ENCODE assay signal across 8 mouse cellular contexts in genomic region chr1:165388716-165389115, GRCm38 (mm10).
DNase-seq lines count a peak whose midpoint lies in the region; ATAC-seq and TF ChIP-seq lines count a peak whose summit lies in the region.
"Had no signal": no experiment of that assay in that cellular context is flagged by ENCODE, and none has a peak within 500 bp of the region (broad histone marks: within the 10 kb centered on the region; RNA-seq: fewer than 3 reads in every experiment).

No protein-coding gene starts in this region.

- H3K36me3 ChIP-seq in liver, embryonic 16.5 days (ENCODE audit: control insufficient read depth, insufficient read depth): peaks cover 10% of the 10 kb centered on the region
- H3K36me3 ChIP-seq in hindbrain, embryonic 10.5 days: no peaks in the 10 kb centered on the region

- TF ChIP-seq CTCF in layer of hippocampus, adult 2 months (conservative IDR thresholded peaks at IDR 0.05): peak; percentile 69

- H3K27ac ChIP-seq in layer of hippocampus, adult 2 months: no peak overlapping the region
- no peak overlapping the region for H3K27ac ChIP-seq in liver, embryonic 16.5 days (ENCODE audit: low read length)
- no peak overlapping the region for H3K27ac ChIP-seq in hindbrain, embryonic 10.5 days
- H3K27ac ChIP-seq: embryonic facial prominence, embryonic 15.5 days had no signal

- H3K9me3 ChIP-seq in liver, embryonic 16.5 days (replicated peaks; ENCODE audit: control insufficient read depth, low read length): no peaks in the 10 kb centered on the region
- no peaks in the 10 kb centered on the region for H3K9me3 ChIP-seq in hindbrain, embryonic 10.5 days
- H3K9me3 ChIP-seq: embryonic facial prominence, embryonic 15.5 days had no signal

- no peak for DNase-seq in layer of hippocampus, adult 2 months (ENCODE audit: low spot score in 2 of 2)
- DNase-seq in layer of hippocampus, adult 9-10 months (ENCODE audit: low spot score): no peak
- DNase-seq in ZHBTc4 (ENCODE audit: low read depth, low spot score): peak; percentile 18
- peak; percentile 14 to 20 for DNase-seq in cerebellum, postnatal 36 days
- DNase-seq in thymus, postnatal 4 days: peak; percentile 13
- no peak for DNase-seq in hindbrain, embryonic 10.5 days (ENCODE audit: low spot score)

- no peak overlapping the region for H3K9ac ChIP-seq in liver, embryonic 16.5 days (ENCODE audit: low read depth, low read length)
- H3K9ac ChIP-seq: embryonic facial prominence, embryonic 15.5 days had no signal

- peak; percentile 64; the same call in 1 of the 2 replicates for ATAC-seq in liver, embryonic 16.5 days (ENCODE audit: low read depth)

- no peaks in the 10 kb centered on the region for H3K27me3 ChIP-seq in liver, embryonic 16.5 days (ENCODE audit: control insufficient read depth, insufficient read depth, low read depth, low read length)
- H3K27me3 ChIP-seq in hindbrain, embryonic 10.5 days (ENCODE audit: insufficient read depth, poor library complexity, severe bottlenecking): no peaks in the 10 kb centered on the region
- H3K27me3 ChIP-seq: embryonic facial prominence, embryonic 15.5 days had no signal

- H3K4me3 ChIP-seq in layer of hippocampus, adult 2 months: no peak overlapping the region
- no peak overlapping the region for H3K4me3 ChIP-seq in liver, embryonic 16.5 days (ENCODE audit: low read depth, low read length)
- no peak overlapping the region for H3K4me3 ChIP-seq in hindbrain, embryonic 10.5 days
- H3K4me3 ChIP-seq: embryonic facial prominence, embryonic 15.5 days had no signal

- no peak overlapping the region for H3K4me2 ChIP-seq in liver, embryonic 16.5 days (ENCODE audit: low read depth, low read length)
- H3K4me2 ChIP-seq: embryonic facial prominence, embryonic 15.5 days had no signal

- no peaks in the 10 kb centered on the region for H3K4me1 ChIP-seq in liver, embryonic 16.5 days (ENCODE audit: control insufficient read depth, low read depth, low read length)
- H3K4me1 ChIP-seq in hindbrain, embryonic 10.5 days (replicated peaks): no peaks in the 10 kb centered on the region
- H3K4me1 ChIP-seq: embryonic facial prominence, embryonic 15.5 days had no signal

- WGBS in liver, embryonic 16.5 days (ENCODE audit: insufficient replicate concordance): 79% methylated on average over 5 of the region's 5 CpGs
- WGBS in hindbrain, embryonic 10.5 days: 84% methylated on average over 5 of the region's 5 CpGs

Comparison
In these comparisons a context has a peak if more than half of its experiments do, and no peak if none do; other contexts are left out.
1. DNase-seq: peak in ZHBTc4 (single experiment), cerebellum, postnatal 36 days (2 of 2) and thymus, postnatal 4 days (single experiment); none in layer of hippocampus, adult 2 months (0 of 2), layer of hippocampus, adult 9-10 months (single experiment) and hindbrain, embryonic 10.5 days (single experiment).